Mouse (Mus musculus) subcutaneous adipose tissue, adult 2 months (tissue): ENCODE data around the gene Gm13103. TPM values are rescaled to one million over a fixed set of nuclear protein-coding genes. Genes with fewer than 3 reads are reported as not detected.

Experiments
- polyA plus RNA-seq: library from polyadenylated mRNA; depleted of rRNA; stranded (reverse); fragments of >200 nt; gene quantifications from 2 replicates; pipeline ENCODE4 v1.2.3, GENCODE M21; 2012; ENCODE audit warnings: low replicate concordance; rRNA removed

The Gm13103 gene
- polyA plus RNA-seq, result not detected in 2 replicates

DNA sequence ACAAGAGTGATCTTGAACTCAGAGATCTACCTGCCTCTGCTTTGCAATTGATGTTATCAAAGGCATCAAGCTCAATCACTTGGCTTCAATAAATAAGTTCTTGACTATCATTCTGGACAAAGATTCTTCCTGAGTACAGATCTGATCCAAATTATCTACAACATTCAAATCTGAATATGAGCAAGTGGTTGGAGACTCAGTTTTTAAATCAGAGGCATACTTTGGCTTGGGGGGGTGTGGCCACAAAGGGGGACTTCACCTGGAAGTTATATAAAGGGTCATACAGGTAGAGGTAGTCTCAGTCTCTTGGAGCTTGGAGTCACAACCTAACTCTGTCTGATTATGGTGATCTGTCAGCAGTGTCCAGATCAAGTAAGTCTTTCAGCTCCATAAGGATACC is at the start of gene Gm13103:
Gene Gm13103, plus strand, starts transcription at position 301 of the 400 bp plus-strand sequence.

GRCm38 (mm10) chr4:143815993-143816392 is 30.3 kb upstream of the Gm13103 start, which contains the start of gene Gm13084:
Gene Gm13084 (minus strand): TSS chr4:143816093.

DNA sequence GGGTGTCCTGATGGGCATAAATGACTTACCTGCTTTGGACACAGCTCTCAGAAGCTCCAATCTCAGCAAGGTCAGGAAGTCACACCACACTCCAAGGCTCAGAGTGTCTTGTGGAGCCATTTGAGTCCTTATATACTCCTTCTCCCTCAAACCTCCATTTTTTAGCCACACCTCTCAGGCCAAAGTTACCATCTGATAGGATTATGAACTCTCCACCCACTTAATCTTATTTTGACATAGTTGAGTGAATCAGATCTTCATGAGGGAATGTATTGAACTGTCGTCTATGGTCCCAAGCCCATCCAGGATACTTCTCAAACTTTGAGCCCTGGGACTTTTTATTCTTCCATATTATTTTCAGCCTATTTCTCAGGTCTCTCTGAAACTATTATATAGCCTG is 54.0 kb downstream of the Gm13103 start, which contains the start of gene Pramef6:
Gene Pramef6, minus strand, starts transcription at position 101 of the 400 bp plus-strand sequence.

Other genes starting within 250 kb of the Gm13103 start
- not detected in 2 replicates for gene Gm13083, start 231.5 kb upstream of the Gm13103 start, polyA plus RNA-seq
- gene Gm13088, start 189.3 kb upstream of the Gm13103 start, polyA plus RNA-seq, result not detected in 2 replicates
- gene Gm13089, start 143.8 kb upstream of the Gm13103 start, polyA plus RNA-seq, result not detected in 2 replicates
- gene Gm13078, start 127.0 kb upstream of the Gm13103 start, polyA plus RNA-seq, result not detected in 2 replicates
- not detected in 2 replicates for gene Gm13023, start 57.1 kb upstream of the Gm13103 start, polyA plus RNA-seq
- not detected in 2 replicates for gene Gm13084, start 30.4 kb upstream of the Gm13103 start, polyA plus RNA-seq
- gene Pramef6, start 53.9 kb downstream of the Gm13103 start, polyA plus RNA-seq, result not detected in 2 replicates
- not detected in 2 replicates for gene Pramef25, start 104.5 kb downstream of the Gm13103 start, polyA plus RNA-seq
- gene Gm13101, start 120.5 kb downstream of the Gm13103 start, polyA plus RNA-seq, result not detected in 2 replicates
- gene Pramef17, start 147.9 kb downstream of the Gm13103 start, polyA plus RNA-seq, result not detected in 2 replicates
- gene Pramel4, start 212.6 kb downstream of the Gm13103 start, polyA plus RNA-seq, result not detected in 2 replicates